Mouse (Mus musculus) cerebellum, postnatal 10 days (tissue): ENCODE measurements at regions not wholly inside any gene's neighbourhood (a gene's known extent, or its start where the extent isn't known, plus 50 kb on each side); places are given as distances from the start of the nearest gene placed in this dataset.
A peak's percentile ranks its signal among the peaks of the same experiment; 100 is the strongest.

Experiments used
- DNase-seq, 2 experiments: peaks; one replicate each; pipeline ENCODE4 v3.0.0; 2021; ENCODE audit warnings: mixed read lengths in 2 of 2

GRCm38 (mm10) chr12:86579716-86580115 is 98.8 kb upstream of the Vash1 start:
- DNase-seq: no peak

- DNase-seq: peak; percentile 24 to 53
These were observed 98.3 kb upstream of the Vash1 start for GRCm38 (mm10) chr12:86580132-86580718.

GRCm38 (mm10) chr12:86582076-86582475 is 96.4 kb upstream of the Vash1 start:
- no peak for DNase-seq

- DNase-seq: no peak
These were observed 90.5 kb upstream of the Vash1 start for GRCm38 (mm10) chr12:86588010-86588409.

GRCm38 (mm10) chr12:86592509-86592908 is 86.0 kb upstream of the Vash1 start:
- no peak for DNase-seq

GRCm38 (mm10) chr12:86594647-86595046 is 83.9 kb upstream of the Vash1 start:
- no peak for DNase-seq

- DNase-seq: peak; percentile 31 to 47
These were observed 78.5 kb upstream of the Vash1 start for GRCm38 (mm10) chr12:86600041-86600440.

- no peak for DNase-seq
These were observed 75.0 kb upstream of the Vash1 start for GRCm38 (mm10) chr12:86603521-86603920.

- DNase-seq: peak; percentile 33 to 41
These were observed 66.0 kb upstream of the Vash1 start for GRCm38 (mm10) chr12:86612431-86613040.

- peak; percentile 86 for DNase-seq
These were observed 64.3 kb upstream of the Vash1 start for GRCm38 (mm10) chr12:86614156-86614555.

- peak in 1 of 2 experiments; percentile 26 for DNase-seq
These were observed 62.2 kb upstream of the Vash1 start for GRCm38 (mm10) chr12:86616327-86616726.

GRCm38 (mm10) chr12:86624195-86624594 is 54.3 kb upstream of the Vash1 start:
- no peak for DNase-seq

GRCm38 (mm10) chr12:86626684-86627083 is 51.8 kb upstream of the Vash1 start:
- no peak for DNase-seq

GRCm38 (mm10) chr12:86628050-86628782 is 50.3 kb upstream of the Vash1 start:
- DNase-seq: no peak
